Mouse (Mus musculus): ENCODE data around the gene Mcf2l. TPM values are rescaled to one million over a fixed set of nuclear protein-coding genes. Genes with fewer than 3 reads are reported as not detected.

The Mcf2l gene
- polyA plus RNA-seq, 1 experiment, result 2.9 TPM

GRCm38 (mm10) chr8:12871461-12871860 is 2.1 kb upstream of the Mcf2l start:
- Histone ChIP-seq H3K27ac (ENCODE audit: insufficient read depth, low read length) (no peak overlapping the region), H3K27me3 (ENCODE audit: control insufficient read depth, insufficient read depth, low read length) (no peaks in the 10 kb centered on the region), H3K4me1 (ENCODE audit: control insufficient read depth, insufficient read depth, insufficient read length) (peaks cover 5% of the 10 kb centered on the region; the same call in 1 of the 2 replicates), H3K36me3 (ENCODE audit: control insufficient read depth, insufficient read depth, low read length) (no peaks in the 10 kb centered on the region), H3K4me3 (ENCODE audit: extremely low read depth, insufficient read depth, insufficient read length) (no peak overlapping the region)
- 65% methylated on average over 5 of the region's 5 CpGs for WGBS
- no peak for TF ChIP-seq POLR2A (IDR thresholded peaks at IDR 0.05; ENCODE audit: low read depth, low read length)
- no peak for DNase-seq (ENCODE audit: low read depth in 1 of 2, low spot score in 2 of 2)

DNA sequence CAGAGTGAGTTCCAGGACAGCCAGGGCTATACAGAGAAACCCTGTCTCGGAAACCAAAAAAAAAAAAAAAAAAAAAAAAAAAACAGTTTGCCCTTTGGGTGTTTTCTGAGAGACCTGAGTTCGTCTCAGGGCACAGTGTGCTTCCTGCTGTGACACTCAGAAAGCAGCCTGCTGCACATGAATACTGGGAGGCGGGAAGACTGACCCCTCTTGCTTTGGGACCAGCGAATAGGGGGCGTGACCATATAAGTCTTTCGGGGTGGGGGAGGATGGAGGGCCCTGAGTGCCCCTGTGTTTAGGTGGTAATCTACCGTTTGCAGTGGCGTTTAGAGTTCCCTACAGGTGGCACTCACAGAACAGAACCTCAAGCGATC is 636 bp upstream of the Mcf2l start:
- Histone ChIP-seq H3K36me3 (ENCODE audit: control insufficient read depth, insufficient read depth, low read length) (no peaks in the 10 kb centered on the region), H3K27ac (ENCODE audit: insufficient read depth, low read length) (no peak overlapping the region), H3K27me3 (ENCODE audit: control insufficient read depth, insufficient read depth, low read length) (no peaks in the 10 kb centered on the region), H3K4me3 (ENCODE audit: extremely low read depth, insufficient read depth, insufficient read length) (peak overlapping the region; percentile 57; the same call in 1 of the 2 replicates), H3K4me1 (ENCODE audit: control insufficient read depth, insufficient read depth, insufficient read length) (peaks cover 5% of the 10 kb centered on the region; the same call in 1 of the 2 replicates)
- 8% methylated on average over 9 of the region's 9 CpGs for WGBS
- no peak for DNase-seq (ENCODE audit: low read depth in 1 of 2, low spot score in 2 of 2)
- TF ChIP-seq POLR2A (IDR thresholded peaks at IDR 0.05; ENCODE audit: low read depth, low read length) (no peak), CTCF (IDR thresholded peaks at IDR 0.05; ENCODE audit: extremely low read depth, insufficient read depth, insufficient read length, insufficient replicate concordance) (no peak)

DNA sequence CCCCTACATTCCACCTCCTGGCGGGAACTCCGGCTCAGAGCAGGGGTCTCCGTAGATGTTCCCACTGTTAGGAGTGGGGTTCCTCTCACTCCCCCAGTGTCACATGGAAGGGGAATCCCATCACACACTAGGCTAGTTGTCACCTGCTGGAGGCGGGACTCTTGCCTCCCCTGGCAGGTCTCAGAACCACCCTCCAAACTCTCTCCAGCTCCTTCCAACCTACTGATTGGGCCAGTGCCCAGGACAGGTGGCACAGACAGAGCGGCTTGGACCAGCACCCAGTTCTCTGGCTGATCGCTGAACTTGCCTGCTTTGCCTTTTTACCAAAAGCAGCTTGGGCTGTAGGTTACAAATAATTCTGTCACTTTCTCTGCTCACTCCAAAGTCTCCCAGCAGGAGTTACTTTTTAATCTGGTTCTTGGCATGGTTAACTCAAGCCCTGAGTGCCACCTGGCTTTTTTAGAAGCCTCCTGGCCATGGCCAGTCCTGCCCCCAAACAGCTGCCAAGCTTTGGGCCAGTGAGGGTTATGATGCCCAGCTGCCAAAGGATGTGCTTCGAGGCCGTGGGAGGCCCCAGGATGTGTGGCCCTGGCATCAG is 687 bp downstream of the Mcf2l start:
- DNase-seq (ENCODE audit: low read depth in 1 of 2, low spot score in 2 of 2), result no peak
- TF ChIP-seq POLR2A (IDR thresholded peaks at IDR 0.05; ENCODE audit: low read depth, low read length) (no peak), CTCF (IDR thresholded peaks at IDR 0.05; ENCODE audit: extremely low read depth, insufficient read depth, insufficient read length, insufficient replicate concordance) (no peak)
- Histone ChIP-seq H3K36me3 (ENCODE audit: control insufficient read depth, insufficient read depth, low read length) (no peaks in the 10 kb centered on the region), H3K27me3 (ENCODE audit: control insufficient read depth, insufficient read depth, low read length) (no peaks in the 10 kb centered on the region), H3K27ac (ENCODE audit: insufficient read depth, low read length) (no peak overlapping the region), H3K4me3 (ENCODE audit: extremely low read depth, insufficient read depth, insufficient read length) (peak overlapping the region; percentile 57; the same call in 1 of the 2 replicates), H3K4me1 (ENCODE audit: control insufficient read depth, insufficient read depth, insufficient read length) (peaks cover 5% of the 10 kb centered on the region; the same call in 1 of the 2 replicates)
- 50% methylated on average over 8 of the region's 8 CpGs for WGBS

DNA sequence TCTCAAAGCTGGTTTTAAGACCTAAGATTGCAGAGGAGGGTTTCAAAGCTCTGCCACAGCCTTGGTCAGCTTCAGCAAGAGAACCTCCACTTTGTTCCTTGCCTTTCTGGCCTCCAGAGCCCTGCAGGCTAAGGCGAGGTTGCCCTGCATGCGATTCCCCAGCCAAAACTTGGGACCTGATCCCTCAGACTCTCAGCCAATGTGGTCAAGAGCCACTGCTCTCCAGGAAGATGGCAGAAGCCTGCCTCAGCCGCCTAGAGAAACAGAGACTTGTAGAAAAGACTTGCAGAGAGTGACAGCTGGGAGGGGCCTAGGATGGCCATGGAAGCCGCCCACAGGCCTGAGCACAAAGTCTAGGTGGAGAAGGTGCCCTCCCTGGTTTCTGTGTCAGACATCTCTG is 1.4 kb downstream of the Mcf2l start:
- no peak for DNase-seq (ENCODE audit: low read depth in 1 of 2, low spot score in 2 of 2)
- 80% methylated on average over 4 of the region's 4 CpGs for WGBS
- Histone ChIP-seq H3K36me3 (ENCODE audit: control insufficient read depth, insufficient read depth, low read length) (no peaks in the 10 kb centered on the region), H3K4me1 (ENCODE audit: control insufficient read depth, insufficient read depth, insufficient read length) (peaks cover 5% of the 10 kb centered on the region; the same call in 1 of the 2 replicates), H3K27ac (ENCODE audit: insufficient read depth, low read length) (no peak overlapping the region), H3K4me3 (ENCODE audit: extremely low read depth, insufficient read depth, insufficient read length) (no peak overlapping the region), H3K27me3 (ENCODE audit: control insufficient read depth, insufficient read depth, low read length) (no peaks in the 10 kb centered on the region)
- TF ChIP-seq CTCF (IDR thresholded peaks at IDR 0.05; ENCODE audit: extremely low read depth, insufficient read depth, insufficient read length, insufficient replicate concordance), result no peak
- TF ChIP-seq POLR2A (IDR thresholded peaks at IDR 0.05; ENCODE audit: low read depth, low read length), result no peak

DNA sequence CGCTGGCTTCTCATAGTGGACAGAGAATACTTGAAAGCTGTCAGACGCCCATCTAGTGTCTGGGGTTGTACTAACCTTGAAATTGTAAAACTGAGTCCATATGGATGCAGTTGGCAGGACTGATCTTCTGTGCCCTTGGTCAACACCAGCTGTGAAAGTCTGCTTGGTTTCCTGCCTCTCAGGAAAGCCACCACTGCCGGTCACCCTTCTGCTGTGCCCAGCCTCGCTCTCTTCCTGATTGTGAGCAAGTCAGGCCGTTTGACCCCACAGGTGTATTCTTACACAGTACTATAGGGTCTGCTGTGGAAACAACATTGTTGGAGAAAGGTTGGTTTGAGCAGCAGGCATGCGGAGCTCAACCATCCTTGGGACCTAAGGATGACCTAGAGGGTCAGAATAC is 3.5 kb downstream of the Mcf2l start:
- no peak overlapping the region for H3K4me3 ChIP-seq (ENCODE audit: extremely low read depth, insufficient read depth, insufficient read length)
- H3K36me3 ChIP-seq (ENCODE audit: control insufficient read depth, insufficient read depth, low read length), result no peaks in the 10 kb centered on the region
- peaks cover 5% of the 10 kb centered on the region; the same call in 1 of the 2 replicates for H3K4me1 ChIP-seq (ENCODE audit: control insufficient read depth, insufficient read depth, insufficient read length)
- no peak for TF ChIP-seq CTCF (IDR thresholded peaks at IDR 0.05; ENCODE audit: extremely low read depth, insufficient read depth, insufficient read length, insufficient replicate concordance)
- no peak for TF ChIP-seq POLR2A (IDR thresholded peaks at IDR 0.05; ENCODE audit: low read depth, low read length)
- no peak for DNase-seq (ENCODE audit: low read depth in 1 of 2, low spot score in 2 of 2)
- H3K27me3 ChIP-seq (ENCODE audit: control insufficient read depth, insufficient read depth, low read length), result no peaks in the 10 kb centered on the region
- 49% methylated on average over 6 of the region's 6 CpGs for WGBS
- no peak overlapping the region for H3K27ac ChIP-seq (ENCODE audit: insufficient read depth, low read length)

GRCm38 (mm10) chr8:12880163-12880562 is 6.6 kb downstream of the Mcf2l start:
- no peak overlapping the region for H3K27ac ChIP-seq (ENCODE audit: insufficient read depth, low read length)
- no peak overlapping the region for H3K4me3 ChIP-seq (ENCODE audit: extremely low read depth, insufficient read depth, insufficient read length)
- WGBS, result 62% methylated on average over 6 of the region's 6 CpGs
- H3K36me3 ChIP-seq (ENCODE audit: control insufficient read depth, insufficient read depth, low read length), result no peaks in the 10 kb centered on the region
- TF ChIP-seq POLR2A (IDR thresholded peaks at IDR 0.05; ENCODE audit: low read depth, low read length) (no peak), CTCF (IDR thresholded peaks at IDR 0.05; ENCODE audit: extremely low read depth, insufficient read depth, insufficient read length, insufficient replicate concordance) (no peak)
- no peak for DNase-seq (ENCODE audit: low read depth in 1 of 2, low spot score in 2 of 2)
- H3K27me3 ChIP-seq (ENCODE audit: control insufficient read depth, insufficient read depth, low read length), result no peaks in the 10 kb centered on the region
- H3K4me1 ChIP-seq (ENCODE audit: control insufficient read depth, insufficient read depth, insufficient read length), result no peaks in the 10 kb centered on the region

Measured in spleen, adult 2 months (tissue).